Mouse (Mus musculus): ENCODE measurements around the gene Tjp3.

GRCm38 (mm10) chr10:81319330-81319699 lies 27.9 kb upstream of the Tjp3 start:
- no peak for TF ChIP-seq EP300 (IDR thresholded peaks at IDR 0.05; ENCODE audit: low read depth)
- TF ChIP-seq CTCF (IDR thresholded peaks at IDR 0.05; ENCODE audit: low read depth), result peak; percentile 37
